Mouse (Mus musculus): ENCODE results near the gene Znrf2.
"Not testable (repeated sequence)": the region's sequence is repeated elsewhere in the genome, so short reads cannot be mapped to it uniquely, and the experiment has no call there.

The Znrf2 gene

GRCm38 (mm10) chr6:54849179-54850156 lies 32.8 kb downstream of the Znrf2 start:
- DNase-seq (ENCODE audit: low read depth): no peak

- DNase-seq (ENCODE audit: low read depth): no peak
These were observed 35.1 kb downstream of the Znrf2 start for GRCm38 (mm10) chr6:54851778-54852177.

GRCm38 (mm10) chr6:54852669-54853068 lies 36.0 kb downstream of the Znrf2 start:
- no peak for DNase-seq (ENCODE audit: low read depth)

GRCm38 (mm10) chr6:54854859-54855258 lies 38.1 kb downstream of the Znrf2 start:
- no peak for DNase-seq (ENCODE audit: low read depth)

GRCm38 (mm10) chr6:54855801-54856583 lies 39.3 kb downstream of the Znrf2 start:
- DNase-seq (ENCODE audit: low read depth): no peak

- not testable (repeated sequence) for DNase-seq (ENCODE audit: low read depth)
These were observed 42.4 kb downstream of the Znrf2 start for GRCm38 (mm10) chr6:54859159-54859558.

GRCm38 (mm10) chr6:54860180-54860579 lies 43.5 kb downstream of the Znrf2 start:
- no peak for DNase-seq (ENCODE audit: low read depth)

- no peak for DNase-seq (ENCODE audit: low read depth)
These were observed 50.2 kb downstream of the Znrf2 start for GRCm38 (mm10) chr6:54866731-54867410.

GRCm38 (mm10) chr6:54867411-54867745 lies 50.7 kb downstream of the Znrf2 start:
- no peak for DNase-seq (ENCODE audit: low read depth)

- DNase-seq (ENCODE audit: low read depth): no peak
These were observed 56.3 kb downstream of the Znrf2 start for GRCm38 (mm10) chr6:54873029-54873428.

- DNase-seq (ENCODE audit: low read depth): no peak
These were observed 60.1 kb downstream of the Znrf2 start for GRCm38 (mm10) chr6:54876782-54877181.

GRCm38 (mm10) chr6:54877651-54878050 lies 60.9 kb downstream of the Znrf2 start:
- no peak for DNase-seq (ENCODE audit: low read depth)

GRCm38 (mm10) chr6:54878546-54878945 lies 61.8 kb downstream of the Znrf2 start:
- DNase-seq (ENCODE audit: low read depth): no peak

- DNase-seq (ENCODE audit: low read depth): no peak
These were observed 63.4 kb downstream of the Znrf2 start for GRCm38 (mm10) chr6:54880086-54880485.

- DNase-seq (ENCODE audit: low read depth): no peak
These were observed 66.7 kb downstream of the Znrf2 start for GRCm38 (mm10) chr6:54883424-54883823.

GRCm38 (mm10) chr6:54886195-54886594 lies 69.5 kb downstream of the Znrf2 start:
- no peak for DNase-seq (ENCODE audit: low read depth)

- DNase-seq (ENCODE audit: low read depth): no peak
These were observed 73.5 kb downstream of the Znrf2 start for GRCm38 (mm10) chr6:54890221-54890620.

GRCm38 (mm10) chr6:54891384-54891783 lies 74.7 kb downstream of the Znrf2 start:
- no peak for DNase-seq (ENCODE audit: low read depth)

GRCm38 (mm10) chr6:54900256-54900655 lies 83.5 kb downstream of the Znrf2 start:
- DNase-seq (ENCODE audit: low read depth): no peak

GRCm38 (mm10) chr6:54902547-54902946 lies 85.8 kb downstream of the Znrf2 start:
- DNase-seq (ENCODE audit: low read depth): no peak

- DNase-seq (ENCODE audit: low read depth): no peak
These were observed 89.6 kb downstream of the Znrf2 start for GRCm38 (mm10) chr6:54906053-54907040.

Data from c-Kit-positive CD71-negative TER-119-negative erythroid progenitor cells, embryonic 14.5 days (primary cell).